Mouse (Mus musculus): ENCODE results near the gene Gm21190.
"Not testable (repeated sequence)": the region's sequence is repeated elsewhere in the genome, so short reads cannot be mapped to it uniquely, and the experiment has no call there.

Gene Gm21190

GRCm38 (mm10) chr5:15488743-15489142 lies 40.3 kb downstream of the Gm21190 start:
- no peak for DNase-seq (ENCODE audit: low read depth)

DNA sequence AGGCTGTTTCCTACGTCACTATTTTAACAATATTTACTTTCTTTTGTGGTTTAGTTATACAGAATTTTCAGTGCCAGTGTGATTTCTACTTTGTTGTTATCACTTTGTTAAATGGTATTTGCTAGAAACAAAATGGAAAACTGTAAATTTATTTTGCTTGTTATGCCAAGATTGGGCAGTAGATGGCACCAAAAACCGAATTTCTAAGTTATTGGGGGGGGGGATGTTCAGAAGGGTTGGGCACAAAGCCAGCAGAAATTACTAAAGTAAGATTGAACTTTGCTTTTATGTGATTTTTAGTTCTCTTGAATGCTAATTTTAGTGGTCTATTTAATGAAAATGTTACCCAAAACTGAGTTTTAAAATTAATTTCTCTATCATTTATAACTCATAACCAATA lies 44.4 kb downstream of the Gm21190 start:
- not testable (repeated sequence) for DNase-seq (ENCODE audit: low read depth)

DNA sequence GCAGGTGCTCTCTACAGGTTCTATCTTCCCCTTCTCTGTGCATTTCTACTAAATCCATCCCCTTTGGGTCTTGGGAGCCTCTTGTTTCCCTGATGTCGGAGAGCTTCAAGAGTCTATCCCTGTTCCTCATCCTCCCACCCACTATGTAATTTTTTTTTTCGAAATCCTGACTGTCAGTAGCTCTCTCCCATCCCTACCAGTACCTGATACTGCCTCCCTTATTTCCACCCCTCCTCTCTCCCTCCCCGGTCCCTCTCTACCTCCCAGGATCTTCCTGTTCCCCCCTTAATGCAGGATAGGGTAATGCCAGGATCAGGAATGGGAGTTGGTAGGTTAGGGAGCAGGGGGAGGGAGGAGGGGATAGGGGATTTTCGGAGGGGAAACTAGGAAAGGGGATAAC lies 45.4 kb downstream of the Gm21190 start:
- DNase-seq (ENCODE audit: low read depth): not testable (repeated sequence)

- DNase-seq (ENCODE audit: low read depth): not testable (repeated sequence)
Observed at GRCm38 (mm10) chr5:15482815-15483214, 46.2 kb downstream of the Gm21190 start.

DNA sequence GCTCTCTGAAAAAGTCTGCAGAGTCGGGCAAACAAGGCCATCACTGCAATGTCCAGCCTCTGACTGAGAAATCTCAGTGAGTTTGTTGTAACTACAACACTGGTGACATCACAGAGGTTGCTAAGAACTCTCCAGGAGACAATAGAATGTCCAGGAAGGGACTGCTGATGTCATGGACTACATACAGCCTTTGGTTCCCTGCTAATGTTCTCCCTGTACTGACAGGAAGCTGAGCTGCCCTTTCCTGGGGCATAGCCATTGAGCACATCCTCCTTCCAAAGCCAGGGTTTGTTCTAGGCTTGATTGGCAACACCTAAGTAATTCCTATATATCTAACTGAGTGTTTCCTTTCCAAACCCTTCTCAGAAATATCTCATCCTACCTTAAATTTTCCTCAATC lies 52.6 kb downstream of the Gm21190 start, which contains the start of gene Gm21149:
TSS of gene Gm21149 (minus strand) at position 101 of the 400 bp plus-strand sequence.
- not testable (repeated sequence) for DNase-seq (ENCODE audit: low read depth)
